Mouse (Mus musculus): ENCODE measurements around the gene Dock9.

DNA sequence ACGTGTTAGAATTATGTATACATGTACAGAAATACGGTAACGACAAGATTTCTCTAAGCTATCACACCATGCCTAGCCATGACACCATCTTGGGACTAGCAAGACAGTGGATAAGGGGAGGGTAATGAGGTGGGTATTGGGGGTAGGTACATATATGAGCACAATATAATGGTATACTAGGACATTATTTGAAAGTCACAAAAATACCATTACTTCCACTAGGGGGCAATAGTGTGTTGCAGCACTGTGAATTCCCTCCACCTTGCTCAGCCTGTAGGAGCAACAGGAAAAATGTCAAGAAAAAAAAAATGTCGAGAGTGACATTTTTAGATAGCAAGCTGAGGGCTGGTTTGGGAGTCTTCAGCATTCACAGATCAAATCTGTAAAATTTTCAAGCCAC is 209.2 kb downstream of the Dock9 start:
- TF ChIP-seq GATA1 (IDR thresholded peaks at IDR 0.05; ENCODE audit: low read length), result no peak
- TF ChIP-seq TAL1 (IDR thresholded peaks at IDR 0.05; ENCODE audit: low read length), result no peak

All from erythroblast, embryonic 14.5 days (primary cell).